Mouse (Mus musculus) granulocyte monocyte progenitor cell, adult 5-6 weeks (primary cell): ENCODE data around the gene 1600014C10Rik. TPM values are rescaled to one million over a fixed set of nuclear protein-coding genes. Genes with fewer than 3 reads are reported as not detected.

Experiments
- ATAC-seq: replicated peaks from 2 replicates; pipeline ENCODE4 v1.8.0; 2016; ENCODE audit warnings: mild to moderate bottlenecking, moderate TSS enrichment, inconsistent platforms; ENCODE audit not compliant: poor library complexity, severe bottlenecking
- total RNA-seq, 2 experiments: library from RNA; stranded (forward) in 1 of 2; stranded (reverse) in 1 of 2; fragments of 200-712, 200-1000 nt in 1 of 2; fragments of >200 nt in 1 of 2; fragmentation: Nextera tagmentation in 1 of 2; gene quantifications; 2 replicates each; pipeline ENCODE4 v1.2.3; 2014 to 2017

1600014C10Rik gene
- total RNA-seq, 2 experiments from 2014 or later = 31.1 to 39.0 TPM

DNA sequence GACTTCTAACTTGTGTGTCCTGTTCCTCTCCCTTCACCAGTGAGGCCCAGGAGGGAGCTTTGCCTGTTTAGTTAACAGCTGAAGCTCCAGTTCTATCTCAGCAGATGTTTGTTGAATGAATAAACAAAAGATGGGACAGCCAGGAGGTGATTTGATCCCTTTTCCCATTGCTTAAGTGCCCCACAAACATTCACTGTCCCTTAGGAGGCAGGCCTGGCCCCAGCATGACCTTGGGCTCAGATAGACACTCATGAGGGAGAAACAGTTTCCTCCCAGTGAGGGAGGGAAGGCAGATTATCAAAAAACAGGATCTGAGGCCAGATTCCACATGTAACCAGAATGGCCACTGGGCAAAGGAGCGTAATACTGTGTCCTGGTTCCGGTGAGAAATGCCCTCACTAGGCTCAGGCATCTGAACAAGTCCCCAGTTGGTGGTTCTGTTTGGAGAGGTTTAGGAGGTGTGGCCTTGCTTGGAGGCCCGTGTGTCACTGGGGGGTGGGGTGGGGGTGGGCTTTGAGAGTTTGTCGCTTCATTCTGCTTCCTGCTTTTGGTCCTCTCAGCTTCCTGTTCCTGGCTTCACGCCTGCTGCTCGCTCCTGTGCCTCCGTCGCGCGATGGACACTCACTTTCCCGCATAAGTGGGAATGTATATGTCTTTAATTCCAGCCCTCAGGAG lies 26.6 kb downstream of the 1600014C10Rik start:
- peak; percentile 15; the same call in 1 of the 2 replicates for ATAC-seq

DNA sequence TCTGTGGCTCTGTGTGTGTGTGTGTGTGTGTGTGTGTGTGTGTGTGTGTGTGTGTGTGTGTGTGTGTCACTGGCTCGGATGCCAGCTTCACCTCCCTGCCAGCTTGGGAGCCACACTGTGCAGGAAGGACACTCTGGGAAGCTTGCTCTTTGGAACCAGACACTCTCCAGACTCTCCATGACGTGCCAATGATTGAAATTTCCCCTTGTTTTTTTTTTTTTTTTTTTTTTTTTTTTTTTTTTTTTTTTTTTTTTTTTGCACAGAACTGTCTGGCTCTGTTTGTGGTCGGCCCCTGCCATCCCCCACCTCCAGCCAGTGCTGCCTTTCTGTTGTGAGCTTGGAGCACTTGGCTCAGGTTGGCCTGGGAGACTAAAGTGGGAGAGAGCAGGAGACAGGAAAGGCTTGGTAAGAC lies 29.6 kb downstream of the 1600014C10Rik start:
- no peak for ATAC-seq

DNA sequence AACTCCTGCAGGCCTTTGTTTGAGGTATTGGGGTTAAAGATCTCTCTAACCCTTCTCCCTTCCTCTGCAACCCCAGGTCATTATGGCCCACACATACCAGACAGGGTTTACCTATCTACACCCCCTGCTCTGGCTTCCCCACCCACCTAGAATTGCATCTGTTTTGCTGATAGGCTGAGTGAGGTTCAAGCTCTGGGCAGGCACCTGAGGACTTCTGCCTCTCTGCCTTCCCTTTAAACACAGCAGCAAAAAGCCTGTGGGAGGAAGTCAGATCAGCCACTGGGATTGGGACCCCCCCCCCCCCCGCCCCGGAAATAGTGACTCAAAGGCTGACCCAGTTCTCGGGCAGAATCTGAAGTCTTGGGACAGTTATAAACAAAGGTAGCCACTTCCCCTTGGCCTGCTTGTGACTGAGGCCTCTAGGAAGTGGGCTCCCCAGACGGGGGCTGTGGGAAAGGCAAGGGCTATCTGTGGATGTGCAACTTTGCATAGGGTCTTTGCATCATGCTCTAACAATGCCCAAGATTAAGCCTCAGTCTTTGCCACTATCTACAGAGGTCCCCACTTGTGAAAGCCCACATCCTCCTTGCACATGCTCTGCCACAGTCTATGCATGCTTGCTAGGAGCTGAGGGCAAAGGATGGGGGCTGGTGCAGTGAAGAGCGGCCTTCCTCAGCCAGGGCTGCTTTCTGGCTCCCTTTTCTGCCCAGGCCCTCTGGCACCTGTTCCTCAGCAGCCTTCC lies 31.6 kb downstream of the 1600014C10Rik start:
- ATAC-seq = peak; percentile 80

DNA sequence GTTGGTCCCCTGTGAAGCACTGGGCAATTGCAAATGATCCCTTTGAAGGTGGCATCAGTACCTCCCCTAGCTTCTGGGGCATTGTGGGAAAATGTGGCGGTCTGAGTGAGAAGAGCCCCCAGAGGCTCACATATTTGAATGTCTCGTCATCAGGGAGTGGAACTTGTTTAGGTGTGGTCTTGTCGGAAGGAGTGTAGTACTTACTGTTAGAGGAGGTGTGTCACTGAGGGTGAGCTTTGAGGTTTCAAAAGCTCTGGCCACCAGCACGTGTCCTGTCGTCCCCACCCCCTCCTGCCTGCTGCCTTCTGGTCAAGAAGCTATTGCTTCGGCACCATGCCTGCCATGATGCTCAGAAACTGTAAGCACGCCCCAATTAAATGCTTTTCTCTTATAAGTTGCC lies 32.3 kb downstream of the 1600014C10Rik start:
- peak; percentile 4; the same call in 1 of the 2 replicates for ATAC-seq

DNA sequence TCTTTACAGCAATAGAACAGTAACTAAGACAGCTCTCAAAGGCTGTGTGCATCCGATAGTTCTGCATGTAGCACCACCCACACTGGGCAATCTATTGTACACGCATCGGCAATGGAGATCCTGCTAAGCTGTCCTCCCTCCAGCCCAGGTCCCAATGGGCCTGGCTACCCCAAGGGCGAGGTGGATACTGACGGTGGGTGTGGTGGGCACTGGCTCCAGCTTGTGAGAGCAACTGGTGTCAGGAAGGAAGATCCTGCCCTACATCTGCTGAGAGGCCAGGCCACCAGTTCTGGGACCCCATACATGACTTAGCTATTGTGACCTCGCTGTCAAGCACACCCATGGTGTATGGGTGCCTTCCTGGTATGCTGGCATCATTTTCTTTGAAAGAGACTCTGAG lies 32.7 kb downstream of the 1600014C10Rik start:
- no peak for ATAC-seq

DNA sequence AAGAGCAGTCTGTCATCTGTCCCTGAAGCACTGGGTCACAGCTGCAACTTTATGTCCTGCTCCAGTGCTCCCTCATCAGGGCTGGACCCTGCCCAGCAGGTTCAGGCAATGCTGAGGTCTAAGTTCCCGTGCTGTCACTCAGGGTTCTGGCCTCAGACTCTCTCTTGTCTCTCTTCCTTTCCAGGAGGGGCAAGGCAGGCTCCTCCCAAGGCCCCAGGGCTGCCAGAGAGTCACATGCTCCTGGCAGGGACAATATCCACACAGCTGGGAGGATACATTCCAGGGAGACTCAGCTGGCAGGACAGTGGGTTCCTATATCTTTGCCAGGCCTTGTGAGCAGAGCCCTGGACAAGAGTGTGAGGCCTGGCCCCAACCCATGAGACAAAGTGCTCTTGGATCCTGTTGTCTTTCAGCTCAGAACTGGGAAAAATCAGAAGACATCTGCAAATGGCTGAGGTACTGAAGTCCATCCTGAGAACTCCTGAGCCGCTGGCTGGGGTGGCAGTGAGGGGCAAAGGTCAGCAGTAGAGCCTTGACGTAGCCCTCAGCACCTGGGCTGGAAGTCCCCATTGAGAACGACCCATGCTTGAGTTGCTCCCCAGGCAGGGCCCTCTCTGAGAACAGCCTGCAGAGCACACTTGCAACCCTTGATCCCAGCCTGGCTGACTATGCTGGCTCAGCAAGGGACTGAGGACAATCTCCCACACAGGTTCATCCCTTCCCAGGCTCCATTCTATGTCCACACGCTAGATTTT lies 34.6 kb downstream of the 1600014C10Rik start:
- ATAC-seq = no peak

DNA sequence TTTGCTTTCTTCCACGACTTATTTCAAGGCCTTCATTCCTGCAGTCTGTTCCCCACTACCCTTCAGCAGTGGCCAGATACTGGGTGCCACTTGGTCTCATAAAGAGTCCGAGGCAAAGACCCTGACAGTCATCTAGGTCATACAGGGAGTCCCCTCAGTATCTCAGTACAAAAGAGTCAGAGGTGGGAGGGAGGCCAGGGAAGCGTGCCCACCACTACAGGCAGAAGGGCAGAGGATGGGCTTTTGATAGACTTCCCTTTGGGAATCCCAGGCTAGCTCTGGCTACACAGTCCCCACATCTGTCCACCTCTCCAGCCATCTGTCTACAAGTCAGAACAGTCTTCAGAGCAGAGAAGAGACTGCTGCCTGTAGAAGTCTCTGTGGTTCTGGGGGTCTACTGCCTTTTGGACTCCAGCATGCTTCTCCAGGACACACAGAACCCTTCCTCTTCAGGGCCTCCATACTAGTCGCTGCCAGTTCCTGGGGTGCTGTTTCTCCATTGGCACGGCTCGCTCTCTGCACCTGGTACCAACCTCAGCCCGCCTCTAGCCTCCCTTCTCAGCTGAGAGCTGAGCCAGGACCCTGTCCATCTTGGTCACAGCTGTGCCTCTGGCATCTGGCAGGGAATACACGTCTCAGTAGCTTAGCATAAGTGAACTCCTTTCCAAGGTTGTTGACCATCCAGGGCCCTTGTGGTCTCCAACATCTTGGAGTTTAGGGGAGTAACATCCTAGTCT lies 35.8 kb downstream of the 1600014C10Rik start:
- no peak for ATAC-seq

DNA sequence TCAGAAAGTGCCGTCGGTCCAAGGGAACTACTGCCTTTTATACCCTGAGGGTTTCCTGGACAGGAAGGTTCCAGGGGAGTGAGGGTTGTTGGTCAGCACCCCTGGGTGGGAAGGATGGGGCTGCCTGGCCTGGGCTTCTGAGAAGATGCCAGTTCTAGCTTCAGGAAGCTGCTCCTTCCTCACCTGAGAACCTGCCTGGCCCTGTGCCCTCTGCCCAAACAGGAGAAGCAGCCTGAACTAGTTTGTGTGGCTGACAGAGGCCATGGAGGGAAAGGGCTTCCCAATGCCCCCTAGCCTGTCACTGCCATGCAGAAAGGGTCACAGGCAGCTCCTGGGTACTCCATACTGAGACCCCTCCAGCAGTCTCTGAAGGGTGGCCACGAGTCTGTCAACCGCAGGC lies 36.5 kb downstream of the 1600014C10Rik start:
- no peak for ATAC-seq

DNA sequence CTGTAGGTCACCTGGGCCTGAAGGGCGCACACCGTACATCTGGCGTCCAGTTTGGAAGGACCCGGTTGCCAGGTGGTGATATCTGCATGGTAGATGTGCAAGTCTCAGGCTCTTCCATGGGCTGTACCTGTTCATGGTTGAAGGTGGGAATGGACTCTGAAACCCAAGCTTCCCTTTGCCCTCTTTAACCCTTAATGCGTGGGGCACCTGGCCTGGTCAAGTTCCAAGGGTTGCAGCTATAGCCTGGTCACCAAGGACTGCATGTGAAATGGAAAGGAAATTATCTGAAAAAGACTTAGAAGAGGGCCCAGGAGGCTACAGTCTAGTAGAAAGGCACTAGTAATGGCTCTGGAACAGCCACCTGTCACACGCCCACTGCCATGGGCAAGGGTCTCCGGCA lies 37.8 kb downstream of the 1600014C10Rik start:
- no peak for ATAC-seq

DNA sequence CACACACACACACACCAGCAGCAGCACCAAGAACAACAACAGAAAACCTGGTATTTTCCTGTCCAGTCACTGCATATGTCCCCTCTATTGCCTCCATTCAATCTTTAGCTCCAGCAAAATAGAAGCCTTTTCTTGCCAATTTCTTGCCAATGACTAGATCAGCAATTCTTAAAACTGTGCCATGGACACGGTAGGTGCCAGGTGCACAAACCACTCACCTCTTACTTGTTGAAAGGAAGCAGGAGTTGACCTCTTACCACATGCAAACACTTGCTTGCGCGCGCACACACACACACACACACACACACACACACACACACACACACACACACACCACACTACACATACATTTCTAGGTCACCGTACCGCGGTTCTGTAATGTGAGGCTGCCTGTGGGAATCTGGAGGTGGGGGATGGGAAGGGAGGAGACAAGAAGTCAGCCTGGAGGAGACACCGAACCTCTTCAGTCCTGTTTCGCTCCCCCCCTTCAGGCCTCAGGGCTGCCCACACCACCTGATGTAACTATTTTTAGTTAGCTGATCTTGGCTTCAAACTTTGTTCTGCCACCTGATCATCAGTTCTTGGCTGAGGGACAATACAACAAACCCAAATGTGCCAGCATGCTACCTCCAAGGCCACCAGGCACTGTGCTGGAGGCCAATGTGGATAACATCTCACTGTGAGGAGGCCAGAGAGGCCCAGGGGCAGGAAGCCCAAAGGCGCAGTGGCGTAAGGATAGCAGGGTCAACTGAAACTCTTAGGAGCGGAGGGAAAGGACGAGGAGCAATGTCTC lies 41.8 kb downstream of the 1600014C10Rik start:
- no peak for ATAC-seq

DNA sequence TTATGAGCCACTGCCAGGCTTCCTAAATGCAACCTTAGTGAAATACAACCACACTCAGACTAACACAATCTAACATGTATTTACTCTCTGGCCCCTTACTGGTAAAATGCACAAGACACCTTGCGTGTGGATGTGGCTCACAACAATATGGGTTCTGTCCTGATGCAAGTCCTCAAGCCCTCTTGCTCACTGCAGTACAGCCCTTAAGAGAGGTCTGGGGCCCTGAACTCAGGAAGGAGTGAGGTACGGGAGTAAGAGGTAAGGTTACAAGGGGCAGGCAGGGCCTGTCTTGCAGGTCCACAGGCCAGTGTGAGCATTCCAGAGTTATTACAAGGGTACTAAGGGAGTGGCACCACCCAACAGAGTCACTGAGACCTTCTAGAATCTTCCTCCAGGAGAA lies 43.2 kb downstream of the 1600014C10Rik start:
- no peak for ATAC-seq

DNA sequence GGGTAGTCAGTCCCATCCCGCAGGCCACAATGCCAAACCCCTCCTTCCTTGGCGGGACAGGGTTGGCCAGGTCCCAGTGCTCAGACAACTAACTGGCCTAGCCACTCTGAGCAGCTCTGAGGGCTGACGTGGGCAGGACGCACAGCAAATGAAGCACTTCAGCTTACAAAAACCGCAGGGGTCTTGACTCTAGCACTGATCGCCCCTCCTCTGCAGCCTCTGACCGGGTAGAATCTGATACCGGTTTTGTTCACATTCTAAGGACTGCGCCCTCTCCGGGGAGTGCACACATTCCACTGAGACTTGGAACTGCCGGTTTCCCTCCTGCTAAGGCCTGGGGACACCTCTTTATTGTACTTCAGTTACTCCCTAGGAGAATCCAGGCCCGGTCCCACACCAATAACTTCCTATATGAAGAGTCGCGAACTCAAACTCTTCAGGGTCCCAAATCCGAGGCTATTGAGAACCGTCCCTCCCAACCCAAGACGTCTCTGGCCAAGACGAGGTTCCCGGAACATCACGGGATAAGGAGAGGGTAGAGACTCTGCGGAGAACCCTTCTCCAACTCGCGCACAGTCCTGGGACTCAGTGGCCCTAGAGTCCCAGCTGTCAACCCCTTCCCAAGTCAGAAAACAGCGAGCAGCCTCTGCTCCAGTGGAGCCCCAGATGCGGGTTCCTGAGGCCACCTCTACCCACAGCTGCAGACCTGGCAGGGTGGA lies 44.3 kb downstream of the 1600014C10Rik start:
- peak; percentile 46 for ATAC-seq

DNA sequence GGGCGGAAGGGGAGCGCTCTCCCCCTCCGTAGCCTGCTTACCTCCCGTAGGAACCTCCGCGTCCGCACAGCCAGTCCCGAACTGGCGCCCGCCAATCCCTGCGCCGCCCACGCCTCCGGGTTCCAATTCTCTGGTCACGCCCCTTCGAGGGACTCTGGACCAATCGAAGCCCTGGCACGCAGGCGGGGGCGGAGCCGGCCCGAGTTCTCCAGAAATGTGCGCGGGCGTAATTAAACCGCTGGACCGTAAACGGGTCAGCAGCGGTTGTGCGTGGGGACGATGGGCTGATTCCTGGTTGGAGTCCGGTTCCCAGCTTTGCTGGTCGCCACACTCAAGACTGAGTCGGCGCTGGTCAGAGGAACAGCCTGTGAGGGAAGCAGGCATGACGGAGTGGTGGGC lies 44.9 kb downstream of the 1600014C10Rik start, which contains the start of gene Plekhf1:
Gene Plekhf1 (minus strand): TSS at position 117 of the 399 bp plus-strand sequence.
- peak; percentile 95 for ATAC-seq

DNA sequence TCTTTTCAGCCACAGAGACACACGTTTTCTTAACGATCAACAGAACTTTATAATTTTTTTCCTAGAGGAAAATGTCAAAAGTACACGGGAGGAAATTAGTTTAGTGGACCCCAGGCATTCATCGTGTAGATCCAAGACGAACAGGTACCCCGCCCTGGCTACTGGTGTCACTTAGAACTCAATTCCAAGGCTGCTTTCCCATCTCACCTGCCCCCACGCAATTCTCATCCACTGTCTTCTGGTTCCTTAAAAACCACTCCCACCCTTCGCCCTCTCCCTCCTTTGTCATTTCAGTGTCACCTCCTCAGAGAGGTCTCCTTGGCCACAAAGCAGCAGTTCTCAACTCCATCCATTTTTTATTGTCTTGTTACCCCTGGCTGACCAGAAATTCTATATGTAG lies 45.3 kb downstream of the 1600014C10Rik start:
- no peak for ATAC-seq

DNA sequence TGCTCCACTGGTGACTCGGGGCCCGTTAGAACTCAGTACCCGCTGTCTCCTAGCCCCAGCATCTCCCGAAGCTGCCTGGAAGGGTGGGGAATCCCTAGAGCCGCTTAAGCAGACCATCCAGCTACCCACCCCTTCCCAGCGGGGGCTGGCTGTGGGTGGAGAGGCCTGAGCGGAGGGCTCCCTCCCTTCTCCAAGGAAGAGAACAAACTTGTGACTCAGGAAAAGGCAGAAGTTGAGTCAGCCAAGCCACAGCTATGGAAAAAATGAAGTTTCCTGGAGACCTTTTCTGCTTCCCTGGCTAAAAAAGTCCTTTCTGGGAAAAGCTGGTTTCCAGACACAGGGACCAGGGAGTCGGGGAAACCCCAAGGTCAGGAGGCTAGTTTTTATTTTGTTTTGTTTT lies 47.3 kb downstream of the 1600014C10Rik start:
- no peak for ATAC-seq

DNA sequence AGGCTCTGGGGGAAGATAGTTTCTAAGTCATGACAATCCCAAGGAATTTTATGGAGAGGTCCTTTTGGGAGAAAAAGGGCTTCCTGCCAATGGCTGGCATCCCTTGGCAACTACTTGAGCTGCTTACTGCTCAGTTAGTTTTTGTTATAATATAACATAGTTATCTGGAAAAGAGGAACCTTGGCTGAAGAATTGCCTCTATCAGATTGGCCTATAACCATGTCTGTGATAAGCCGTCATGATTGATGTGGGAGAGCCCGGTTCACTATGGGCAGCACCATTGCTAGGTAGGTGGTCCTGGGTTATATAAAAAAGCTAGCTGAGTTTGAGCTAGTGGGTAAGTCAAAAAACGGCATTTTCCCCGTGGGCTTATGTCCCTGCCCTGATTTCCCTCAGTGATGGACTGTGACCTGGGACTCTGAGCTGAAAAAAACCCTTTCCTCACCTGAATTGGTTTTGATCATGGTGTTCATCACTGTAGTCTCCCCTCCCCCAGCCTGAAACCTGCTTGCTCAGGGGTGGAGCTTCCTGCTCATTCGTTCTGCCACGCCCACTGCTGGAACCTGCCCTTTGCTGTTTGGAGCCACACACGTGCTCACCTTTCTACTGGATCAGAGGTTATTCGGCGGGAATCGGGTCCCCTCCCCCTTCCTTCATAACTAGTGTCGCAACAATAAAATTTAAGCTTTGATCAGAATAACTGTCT lies 53.5 kb downstream of the 1600014C10Rik start:
- ATAC-seq = no peak

DNA sequence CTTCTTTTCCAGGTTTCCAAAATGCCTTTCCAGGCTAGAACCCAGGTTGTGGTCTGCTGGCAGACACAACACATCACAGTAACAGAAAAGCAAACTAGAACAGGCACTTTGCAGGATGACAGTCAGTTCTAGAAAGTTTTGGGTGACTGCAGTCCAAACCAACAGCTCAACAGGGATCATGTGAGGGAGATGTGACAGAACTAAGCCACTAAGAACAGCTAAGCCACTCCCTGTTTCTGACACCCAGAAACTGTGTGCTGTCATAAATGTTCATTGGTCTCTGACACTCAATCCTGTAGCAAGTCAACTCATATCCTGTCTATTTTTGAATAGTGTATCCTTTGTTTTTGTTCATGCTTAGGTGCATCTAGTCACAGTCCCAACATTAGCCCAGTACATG lies 54.1 kb downstream of the 1600014C10Rik start:
- no peak for ATAC-seq

DNA sequence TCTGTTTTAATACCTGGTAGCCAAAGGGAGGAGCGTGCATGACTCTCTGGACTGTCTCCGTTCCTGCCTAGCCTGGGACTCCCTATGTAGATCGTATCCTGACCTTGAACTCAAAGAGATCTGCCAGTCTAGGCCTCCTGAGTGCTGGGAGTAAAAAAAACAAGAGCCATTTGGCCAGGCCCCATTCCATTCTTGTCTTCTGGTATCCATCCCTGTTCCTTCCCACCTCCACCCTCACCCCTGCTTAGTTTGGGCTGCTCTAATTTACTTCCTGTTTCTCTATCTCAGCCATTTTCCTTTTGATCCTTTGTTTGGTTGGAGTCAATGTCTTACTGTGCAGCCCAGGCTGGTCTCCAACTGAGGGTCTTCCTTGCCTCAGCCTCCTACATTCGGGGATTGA lies 59.4 kb downstream of the 1600014C10Rik start:
- ATAC-seq = no peak
